Mouse (Mus musculus) hindbrain, embryonic 14.5 days (tissue): ENCODE results near the gene Gucy2e. TPM values are rescaled to one million over a fixed set of nuclear protein-coding genes. Genes with fewer than 3 reads are reported as not detected.

Experiments
- ATAC-seq: fragments of 200-750 bp; cut with Nextera tagmentation; 2 replicates; pipeline ENCODE4 v1.8.0; 2017; ENCODE audit warnings: moderate number of reproducible peaks, mild to moderate bottlenecking, moderate TSS enrichment, moderate library complexity; ENCODE audit not compliant: low FRiP score
- DNase-seq: peaks from one replicate; pipeline ENCODE4 v3.0.0-alpha.2; 2015; ENCODE audit warnings: low spot score
- H3K27ac ChIP-seq: fragments of 300-500 bp; sonication (generic); 2 replicates; pipeline ENCODE4 v1.5.1; 2014; ENCODE audit warnings: mild to moderate bottlenecking, moderate library complexity
- H3K27me3 ChIP-seq: fragments of 300-500 bp; sonication (generic); 2 replicates; pipeline ENCODE4 v1.6.1; 2014; ENCODE audit warnings: mild to moderate bottlenecking, low read length, mixed read lengths; ENCODE audit not compliant: control insufficient read depth, insufficient read depth
- H3K36me3 ChIP-seq: fragments of 300-500 bp; sonication (generic); replicated peaks from 2 replicates; pipeline ENCODE4 v1.6.1; 2014; ENCODE audit not compliant: control insufficient read depth, insufficient read depth
- H3K4me1 ChIP-seq: fragments of 300-500 bp; sonication (generic); replicated peaks from 2 replicates; pipeline ENCODE4 v1.6.1; 2014; ENCODE audit warnings: antibody characterized with exemption, low read length, mixed read lengths; ENCODE audit not compliant: control insufficient read depth, insufficient read depth
- H3K4me2 ChIP-seq: fragments of 300-500 bp; sonication (generic); replicated peaks from 2 replicates; pipeline ENCODE4 v1.6.1; 2014; ENCODE audit warnings: mild to moderate bottlenecking, moderate library complexity
- H3K4me3 ChIP-seq: fragments of 300-500 bp; sonication (generic); replicated peaks from 2 replicates; pipeline ENCODE4 v1.5.1; 2014; ENCODE audit warnings: mild to moderate bottlenecking, low read length
- H3K9ac ChIP-seq: fragments of 300-500 bp; sonication (generic); 2 replicates; pipeline ENCODE4 v1.6.1; 2014
- H3K9me3 ChIP-seq: fragments of 300-500 bp; sonication (generic); 2 replicates; pipeline ENCODE4 v1.6.1; 2016; ENCODE audit warnings: low read length; ENCODE audit not compliant: control insufficient read depth
- WGBS: fragments of 180-500 bp; shearing (Covaris S2); extraction: QIAGEN DNeasy Blood & Tissue Kit; methylation state at CpG from one replicate; pipeline ENCODE4 v1.1.7; 2014; 5-methylcytosine and 5-hydroxymethylcytosine counted together
- polyA plus RNA-seq: library from polyadenylated mRNA; unstranded; fragments of >200 nt; fragmentation: Nextera tagmentation; extraction: Ambion mirVana; gene quantifications from 2 replicates; pipeline ENCODE4 v1.2.1, GENCODE M21; 2014

Gucy2e gene
- polyA plus RNA-seq = 0.29 and 0.34 TPM in 2 replicates

DNA sequence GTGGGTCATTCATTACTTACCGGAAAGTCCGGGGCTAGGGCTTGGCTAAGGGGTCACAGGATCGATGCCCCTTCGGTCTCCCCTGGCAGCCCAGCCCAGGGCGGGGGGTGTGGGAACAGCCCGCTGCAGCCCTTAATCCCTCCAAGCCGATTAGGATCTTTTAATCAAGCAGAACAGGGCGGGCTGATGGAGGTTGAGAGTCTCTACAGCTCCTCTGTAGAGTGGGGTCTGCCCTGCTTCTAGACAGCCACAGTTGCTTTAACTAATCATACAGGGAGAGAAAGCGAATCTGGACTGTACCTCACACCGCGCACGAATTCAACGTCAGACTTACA, at the start of gene Gucy2e:
Gene Gucy2e, minus strand, starts transcription at position 111 of the 335 bp plus-strand sequence.
- Histone ChIP-seq H3K9me3 (no peaks in the 10 kb centered on the region), H3K36me3 (no peaks in the 10 kb centered on the region), H3K4me2 (peak within 1 kb of the TSS; percentile 82), H3K9ac (peak within 1 kb of the TSS; percentile 58), H3K4me3 (peak within 1 kb of the TSS; percentile 45), H3K27me3 (peaks cover 26% of the 10 kb centered on the region), H3K4me1 (peaks cover 4% of the 10 kb centered on the region; the same call in 1 of the 2 replicates), H3K27ac (peak within 1 kb of the TSS; percentile 70; the same call in 1 of the 2 replicates)
- DNase-seq (no peak), ATAC-seq (no peak)
- 25% methylated on average over 13 of the region's 13 CpGs for WGBS

DNA sequence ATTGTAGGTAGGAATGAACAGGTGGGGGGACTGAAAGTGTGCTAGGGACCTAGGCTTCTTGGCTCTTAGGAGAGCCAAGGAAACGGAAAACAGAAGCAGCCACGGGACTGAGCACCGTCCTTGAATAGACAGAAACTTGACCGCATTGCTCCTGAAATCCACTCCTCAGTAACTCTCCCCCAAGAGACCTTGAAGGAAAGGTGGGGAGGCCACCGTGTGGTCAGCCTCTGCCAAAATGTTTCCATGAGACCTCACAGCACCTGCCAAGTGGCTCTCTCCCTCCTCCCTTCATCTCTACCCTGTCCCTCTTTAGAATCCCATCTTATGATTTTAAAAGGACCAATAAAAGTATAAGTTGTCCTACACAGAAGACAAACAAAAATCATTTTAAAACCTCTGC, 40.4 kb upstream of the Gucy2e start:
- H3K36me3 ChIP-seq = no peaks in the 10 kb centered on the region
- DNase-seq = no peak
- H3K27me3 ChIP-seq = no peaks in the 10 kb centered on the region
- no peak overlapping the region for H3K4me3 ChIP-seq
- H3K4me2 ChIP-seq = no peak overlapping the region
- H3K9ac ChIP-seq = no peak overlapping the region
- WGBS = 66% methylated on average over 5 of the region's 5 CpGs
- ATAC-seq = no peak
- no peaks in the 10 kb centered on the region for H3K9me3 ChIP-seq
- H3K27ac ChIP-seq = no peak overlapping the region
- no peaks in the 10 kb centered on the region for H3K4me1 ChIP-seq

DNA sequence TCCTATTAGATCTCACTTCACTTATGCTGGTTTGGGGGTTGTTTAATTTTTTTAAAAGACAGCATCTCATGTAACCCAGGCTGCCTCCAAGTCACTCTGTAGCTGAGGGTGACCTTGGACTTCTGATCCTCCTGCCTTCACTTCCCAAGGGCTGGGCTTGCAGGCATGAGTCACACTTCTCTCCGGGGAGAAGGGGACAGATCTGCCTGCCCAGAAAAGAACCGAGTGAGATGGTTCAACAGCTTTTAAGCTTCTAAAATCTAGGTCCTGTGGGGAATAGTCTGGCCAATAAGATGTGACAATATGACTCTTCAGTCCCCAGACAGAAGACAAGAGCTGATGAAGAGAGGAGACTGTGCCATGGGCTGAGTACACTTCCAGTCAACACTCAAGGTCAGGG, 39.2 kb upstream of the Gucy2e start:
- H3K9me3 ChIP-seq = no peaks in the 10 kb centered on the region
- H3K27me3 ChIP-seq = no peaks in the 10 kb centered on the region
- no peak overlapping the region for H3K4me3 ChIP-seq
- ATAC-seq (no peak), DNase-seq (no peak)
- WGBS = 83% methylated on average over 2 of the region's 2 CpGs
- H3K27ac ChIP-seq = no peak overlapping the region
- no peaks in the 10 kb centered on the region for H3K4me1 ChIP-seq
- H3K4me2 ChIP-seq = no peak overlapping the region
- no peak overlapping the region for H3K9ac ChIP-seq
- H3K36me3 ChIP-seq = no peaks in the 10 kb centered on the region

DNA sequence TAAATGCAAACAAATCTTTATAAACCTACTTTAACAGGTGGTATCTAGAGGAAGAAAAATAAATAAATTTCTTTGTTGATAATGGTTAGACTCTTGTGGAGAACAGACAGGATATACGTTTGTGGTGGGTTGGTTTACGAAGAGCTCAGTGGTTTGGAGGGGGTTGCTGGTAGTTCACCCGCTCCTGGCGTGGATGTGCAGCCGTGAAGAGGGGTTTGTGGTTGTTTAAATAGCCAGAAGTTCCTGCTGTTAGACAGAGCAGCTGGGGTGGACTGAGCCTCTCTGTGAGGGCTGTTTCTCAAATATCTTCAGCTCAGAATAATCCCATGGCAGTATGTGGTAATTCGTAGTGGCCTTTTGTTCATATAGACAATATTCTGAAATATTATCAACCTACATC, 38.8 kb upstream of the Gucy2e start:
- Histone ChIP-seq H3K4me1 (no peaks in the 10 kb centered on the region), H3K9ac (no peak overlapping the region), H3K27me3 (no peaks in the 10 kb centered on the region), H3K4me3 (no peak overlapping the region), H3K4me2 (no peak overlapping the region), H3K9me3 (no peaks in the 10 kb centered on the region), H3K27ac (no peak overlapping the region), H3K36me3 (no peaks in the 10 kb centered on the region)
- WGBS = 83% methylated on average over 6 of the region's 6 CpGs
- ATAC-seq = no peak
- DNase-seq = no peak

DNA sequence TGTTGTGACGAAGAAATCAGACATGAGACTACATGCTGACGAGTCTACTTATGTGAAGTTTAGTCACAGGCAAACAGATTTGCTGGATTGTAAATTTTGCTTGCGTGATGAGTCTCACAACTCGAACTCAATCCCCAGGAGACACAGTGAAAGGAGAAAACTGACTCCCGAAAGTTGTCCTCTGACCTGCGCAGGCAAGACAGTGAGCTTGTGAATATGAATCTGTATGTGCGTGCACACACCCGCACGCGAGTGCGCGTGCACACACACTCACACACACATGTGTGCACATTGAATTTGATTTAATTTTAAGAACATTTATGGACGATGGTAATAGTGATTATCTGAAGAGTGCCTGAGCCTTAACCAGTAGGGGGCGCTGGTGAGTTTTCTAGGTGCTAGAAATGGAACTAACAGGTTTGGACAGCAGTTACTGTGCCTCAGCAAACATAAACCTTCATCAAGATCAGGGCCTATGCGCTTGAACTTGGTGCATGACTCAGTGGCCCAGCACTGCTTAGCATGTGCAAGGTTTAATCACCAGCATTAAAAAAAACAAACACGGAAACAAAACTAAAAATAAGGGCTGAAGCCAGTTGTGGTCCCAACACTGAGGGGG, 35.4 kb upstream of the Gucy2e start:
- H3K4me2 ChIP-seq = no peak overlapping the region
- WGBS = 39% methylated on average over 16 of the region's 16 CpGs

DNA sequence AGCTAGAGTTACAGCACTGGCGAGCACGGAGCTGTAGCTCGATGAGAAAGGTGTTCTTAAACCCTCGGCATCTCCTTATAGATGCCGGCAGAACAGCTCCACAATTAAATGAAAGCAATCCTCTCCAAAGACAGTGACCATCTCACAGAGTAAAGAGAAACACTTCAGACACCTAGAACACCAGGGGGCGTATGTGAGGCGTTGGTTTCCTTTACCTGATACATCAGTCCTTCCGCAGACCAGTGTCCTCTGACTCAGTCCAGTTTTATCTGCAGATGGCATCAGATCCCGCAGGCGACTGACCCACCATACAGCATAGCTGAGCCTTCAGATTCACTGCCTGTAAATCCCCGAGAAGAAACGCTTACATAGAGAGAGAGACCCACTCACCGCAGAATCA, 32.7 kb upstream of the Gucy2e start:
- 19% methylated on average over 13 of the region's 13 CpGs for WGBS
- no peaks in the 10 kb centered on the region for H3K27me3 ChIP-seq
- no peak overlapping the region for H3K27ac ChIP-seq
- H3K4me3 ChIP-seq = no peak overlapping the region
- H3K4me2 ChIP-seq = no peak overlapping the region
- H3K9me3 ChIP-seq = no peaks in the 10 kb centered on the region
- peaks cover 15% of the 10 kb centered on the region for H3K4me1 ChIP-seq
- peak; percentile 84 for DNase-seq
- no peaks in the 10 kb centered on the region for H3K36me3 ChIP-seq
- no peak overlapping the region for H3K9ac ChIP-seq
- no peak for ATAC-seq

More for the DNA sequence above, 35.4 kb upstream of the Gucy2e start:
- H3K27me3 ChIP-seq = no peaks in the 10 kb centered on the region
- H3K4me1 ChIP-seq = no peaks in the 10 kb centered on the region
- H3K4me3 ChIP-seq = no peak overlapping the region
- no peaks in the 10 kb centered on the region for H3K9me3 ChIP-seq
- DNase-seq = peak; percentile 91
- no peak for ATAC-seq
- no peak overlapping the region for H3K9ac ChIP-seq
- H3K27ac ChIP-seq = no peak overlapping the region
- no peaks in the 10 kb centered on the region for H3K36me3 ChIP-seq

DNA sequence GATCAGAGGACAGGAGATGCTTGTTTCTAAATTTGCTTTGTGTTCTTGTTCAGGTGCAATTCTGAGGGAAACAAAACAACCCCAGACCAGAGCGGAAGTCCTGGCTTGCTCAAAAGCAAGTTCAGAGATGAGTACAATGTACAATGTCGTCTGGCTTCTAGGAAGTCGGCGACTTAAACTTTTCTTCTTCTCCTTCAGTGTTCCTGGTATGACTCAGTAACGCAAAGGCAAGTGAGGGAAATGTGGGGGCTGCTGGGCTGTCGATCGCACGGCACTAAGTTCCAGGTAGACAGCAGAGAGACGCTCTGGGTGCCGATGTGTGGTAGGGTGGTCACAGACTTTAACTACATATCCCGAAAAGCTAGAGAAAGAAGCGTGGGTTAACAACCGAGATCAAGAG, 31.3 kb upstream of the Gucy2e start:
- peaks cover 15% of the 10 kb centered on the region for H3K4me1 ChIP-seq
- H3K36me3 ChIP-seq = no peaks in the 10 kb centered on the region
- whole genome bisulfite sequencing = 84% methylated on average over 13 of the region's 13 CpGs
- no peaks in the 10 kb centered on the region for H3K9me3 ChIP-seq
- H3K4me2 ChIP-seq = no peak overlapping the region
- no peaks in the 10 kb centered on the region for H3K27me3 ChIP-seq
- H3K27ac ChIP-seq = no peak overlapping the region
- ATAC-seq = no peak
- no peak overlapping the region for H3K9ac ChIP-seq
- no peak for DNase-seq
- no peak overlapping the region for H3K4me3 ChIP-seq

DNA sequence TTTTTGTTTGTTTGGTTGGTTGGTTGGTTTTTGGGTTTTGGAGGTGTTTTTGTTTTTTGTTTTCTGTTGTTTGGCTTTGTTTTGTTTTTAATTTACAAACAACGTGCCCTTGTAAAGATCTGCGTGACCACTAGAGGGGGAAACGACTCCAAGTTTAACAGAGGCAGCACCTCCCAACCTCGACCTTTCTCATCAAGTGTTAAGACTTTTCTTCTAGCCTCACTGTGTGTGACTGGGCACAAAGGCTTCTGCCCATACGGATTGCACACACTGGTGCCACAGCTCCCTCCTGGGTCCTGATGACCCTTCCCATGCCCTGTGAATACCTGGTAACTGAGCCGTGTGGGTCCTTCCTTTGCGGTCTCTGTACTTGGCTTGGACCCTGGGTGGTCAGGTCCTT, 30.5 kb upstream of the Gucy2e start:
- H3K27ac ChIP-seq = no peak overlapping the region
- H3K4me2 ChIP-seq = no peak overlapping the region
- DNase-seq (peak; percentile 74), ATAC-seq (0 out of 2 replicates have a peak, but pooled peaks have one; percentile 17)
- WGBS = 29% methylated on average over 7 of the region's 7 CpGs
- H3K9me3 ChIP-seq = no peaks in the 10 kb centered on the region
- H3K4me1 ChIP-seq = peaks cover 15% of the 10 kb centered on the region
- H3K27me3 ChIP-seq = no peaks in the 10 kb centered on the region
- H3K9ac ChIP-seq = no peak overlapping the region
- no peaks in the 10 kb centered on the region for H3K36me3 ChIP-seq
- no peak overlapping the region for H3K4me3 ChIP-seq

DNA sequence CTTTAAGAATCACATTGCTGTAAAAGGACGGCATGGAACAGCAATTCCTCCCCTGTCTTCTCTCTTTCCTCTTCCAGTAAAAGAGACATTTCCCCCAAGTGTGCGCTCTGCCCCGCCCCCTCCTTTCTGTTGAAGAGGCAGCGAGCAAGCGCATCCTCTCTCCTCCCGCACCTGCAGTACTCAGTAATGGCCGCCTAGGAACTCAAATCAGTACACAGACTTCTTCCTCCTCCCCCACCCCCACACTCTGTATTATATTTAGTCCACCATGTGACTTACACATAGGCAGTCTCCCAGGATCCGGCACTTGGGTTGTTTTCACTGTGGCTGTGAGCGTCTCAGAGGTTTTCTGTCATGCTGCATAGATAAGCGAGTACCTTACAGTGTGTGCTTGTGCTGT, 29.4 kb upstream of the Gucy2e start:
- Histone ChIP-seq H3K4me2 (peak overlapping the region; percentile 44), H3K9ac (peak overlapping the region; percentile 29; the same call in 1 of the 2 replicates), H3K4me3 (no peak overlapping the region; the same call in 1 of the 2 replicates), H3K4me1 (peaks cover 15% of the 10 kb centered on the region), H3K9me3 (no peaks in the 10 kb centered on the region), H3K27ac (peak overlapping the region; percentile 56), H3K36me3 (no peaks in the 10 kb centered on the region), H3K27me3 (no peaks in the 10 kb centered on the region)
- DNase-seq (peak; percentile 74), ATAC-seq (peak; percentile 84)
- 9% methylated on average over 10 of the region's 10 CpGs for WGBS

DNA sequence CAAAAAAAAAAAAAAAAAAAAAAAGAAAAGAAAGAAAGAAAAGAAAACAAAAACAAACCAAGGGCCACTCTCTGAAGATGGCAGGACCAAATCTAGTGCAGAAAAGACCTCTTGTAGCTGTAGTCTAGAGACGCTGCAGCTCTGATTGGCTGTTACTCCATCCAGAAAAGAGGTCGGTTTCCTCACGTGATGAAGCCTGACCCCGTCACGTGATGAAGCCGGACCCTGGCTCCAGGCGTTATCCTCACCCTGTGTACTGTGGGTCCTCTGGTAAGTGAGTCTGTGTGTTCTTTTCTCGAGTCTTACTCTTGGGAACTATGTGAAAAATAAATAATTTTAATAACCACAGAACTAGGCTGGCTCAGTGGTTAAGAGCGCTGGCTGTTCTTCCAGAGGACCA, 28.6 kb upstream of the Gucy2e start:
- H3K4me2 ChIP-seq = 0 out of 2 replicates have a peak overlapping the region, but pooled peaks have one; percentile 44
- peak overlapping the region; percentile 56 for H3K27ac ChIP-seq
- WGBS = 69% methylated on average over 9 of the region's 9 CpGs
- ATAC-seq (no peak), DNase-seq (no peak)
- no peaks in the 10 kb centered on the region for H3K9me3 ChIP-seq
- no peaks in the 10 kb centered on the region for H3K27me3 ChIP-seq
- H3K9ac ChIP-seq = peak overlapping the region; percentile 29; the same call in 1 of the 2 replicates
- H3K4me1 ChIP-seq = peaks cover 15% of the 10 kb centered on the region
- H3K4me3 ChIP-seq = no peak overlapping the region
- no peaks in the 10 kb centered on the region for H3K36me3 ChIP-seq
